Mouse (Mus musculus) kidney, adult 11 months (tissue): ENCODE data around the gene Cd7.
"Not testable (repeated sequence)": the region's sequence is repeated elsewhere in the genome, so short reads cannot be mapped to it uniquely, and the experiment has no call there.

Experiments used
- DNase-seq: peaks from one replicate; pipeline ENCODE4 v3.0.0; 2022

The Cd7 gene

DNA sequence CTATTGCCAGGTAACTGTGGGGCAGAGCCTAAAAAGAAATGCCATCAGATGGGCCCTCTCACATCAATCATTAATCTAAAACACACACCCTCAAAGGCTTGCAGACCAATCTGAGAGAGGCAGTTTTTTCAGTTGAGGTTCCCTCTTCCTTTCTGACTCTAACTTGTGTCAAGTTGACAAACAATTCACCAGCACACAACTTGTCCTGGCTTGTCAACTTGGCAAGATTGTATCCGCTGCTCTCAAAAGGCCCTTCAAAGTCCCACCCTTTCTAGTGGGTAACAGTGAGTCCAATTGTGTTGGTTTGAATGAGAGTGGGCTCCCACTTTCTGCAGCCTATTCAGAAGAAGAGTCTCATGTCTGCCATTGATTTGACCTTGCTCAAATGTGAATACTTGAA, 6.1 kb upstream of the Cd7 start:
- no peak for DNase-seq

DNA sequence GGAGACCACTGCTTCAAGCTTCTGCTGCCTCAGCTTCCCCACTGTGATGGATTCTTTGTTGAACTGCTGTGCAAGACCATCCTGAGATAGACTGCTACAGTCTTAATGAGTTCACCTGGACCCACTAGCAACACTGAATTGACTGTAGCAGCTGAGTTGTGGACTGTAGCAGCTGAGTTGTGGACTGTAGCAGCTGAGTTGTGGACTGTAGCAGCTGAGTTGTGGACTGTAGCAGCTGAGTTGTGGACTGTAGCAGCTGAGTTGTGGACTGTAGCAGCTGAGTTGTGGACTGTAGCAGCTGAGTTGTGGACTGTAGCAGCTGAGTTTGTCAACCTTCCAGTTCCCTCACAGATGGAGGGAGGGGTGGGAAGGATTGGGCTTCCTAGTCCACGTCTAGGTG, 3.8 kb upstream of the Cd7 start:
- not testable (repeated sequence) for DNase-seq

GRCm38 (mm10) chr11:121042480-121042879, 3.3 kb upstream of the Cd7 start:
- DNase-seq: no peak

GRCm38 (mm10) chr11:121041636-121042035, 2.4 kb upstream of the Cd7 start:
- no peak for DNase-seq

DNA sequence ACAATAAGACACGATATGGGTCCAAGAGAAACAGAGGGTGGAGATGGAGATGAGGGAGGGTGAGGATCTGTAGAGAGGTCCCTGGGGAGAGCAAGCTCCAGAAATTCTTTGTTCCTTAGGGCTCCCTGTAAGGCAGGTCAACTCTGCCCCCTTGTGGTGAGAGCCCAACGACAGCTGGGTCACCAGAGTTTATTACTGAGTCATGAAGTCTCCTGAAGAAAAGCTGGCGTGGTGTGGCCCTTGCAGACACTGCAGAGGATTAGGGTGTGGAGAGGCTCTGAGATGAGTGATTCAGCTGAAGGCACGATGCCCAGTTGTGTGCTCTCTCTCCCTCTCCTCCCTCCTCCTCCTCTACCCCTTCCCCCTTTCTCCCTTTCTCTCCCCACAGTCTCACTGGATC, 2.0 kb upstream of the Cd7 start:
- peak; percentile 67 for DNase-seq

DNA sequence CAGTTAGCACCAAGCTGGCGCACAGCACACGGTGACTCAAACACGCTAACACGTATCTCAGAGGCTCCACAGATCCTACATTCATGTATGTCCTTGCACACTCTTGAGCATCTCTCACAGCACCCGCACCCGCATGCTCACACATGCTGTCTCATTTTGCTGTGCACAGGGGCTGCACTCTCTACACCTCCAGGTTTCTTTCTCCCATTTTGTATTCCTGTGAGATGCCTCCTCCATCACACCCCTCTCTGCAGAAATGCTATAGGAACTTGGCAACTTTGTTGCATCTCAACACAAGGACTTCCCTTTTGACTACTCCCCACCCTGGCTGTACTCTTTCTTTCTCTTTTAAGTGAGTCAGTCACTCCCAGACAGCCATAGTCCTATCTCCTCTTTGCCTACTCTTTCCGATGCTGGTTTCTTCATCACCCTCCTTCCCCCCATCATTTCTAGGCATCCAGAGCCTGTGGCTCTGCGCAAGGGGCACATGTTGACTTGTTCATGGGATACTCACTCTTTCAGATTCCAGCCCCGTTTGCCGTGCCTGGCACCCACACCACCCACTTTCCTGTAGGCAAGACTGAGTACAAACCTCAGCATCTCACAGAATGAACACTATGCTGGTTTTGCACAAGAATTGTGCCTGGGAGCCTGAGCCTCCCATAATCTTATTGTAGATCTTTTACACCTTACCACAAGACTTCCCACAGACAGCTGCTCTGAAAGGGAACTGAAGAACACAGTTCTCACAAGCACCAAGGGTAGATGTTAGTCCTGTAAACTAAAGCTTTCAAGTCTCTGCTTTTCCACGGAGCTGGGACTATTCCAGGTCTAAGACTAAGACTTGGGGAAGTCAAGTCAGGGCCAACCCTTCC, 615 bp downstream of the Cd7 start:
- no peak for DNase-seq

DNA sequence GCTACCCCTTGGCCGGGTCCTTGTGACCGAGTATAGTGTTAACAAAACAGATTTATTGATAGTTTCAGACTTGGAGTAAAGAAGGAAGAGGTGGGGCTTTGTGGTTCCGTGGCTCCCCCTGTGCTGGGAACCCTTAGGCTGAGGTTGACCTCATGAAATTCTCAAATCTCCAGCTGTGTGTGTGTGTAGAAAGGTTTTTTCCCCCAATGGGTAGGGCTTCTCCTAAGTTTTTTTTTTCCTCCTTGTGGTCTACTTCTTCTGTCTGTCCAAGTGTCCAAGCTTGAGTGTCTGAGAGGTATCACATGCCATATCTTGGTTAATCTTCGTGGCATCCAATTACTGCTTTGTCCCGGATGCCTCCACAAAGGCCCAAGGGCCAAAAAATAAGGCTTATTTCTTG, 6.1 kb downstream of the Cd7 start:
- no peak for DNase-seq

- DNase-seq: no peak
Observed at GRCm38 (mm10) chr11:121027259-121027658, 12.0 kb downstream of the Cd7 start.

DNA sequence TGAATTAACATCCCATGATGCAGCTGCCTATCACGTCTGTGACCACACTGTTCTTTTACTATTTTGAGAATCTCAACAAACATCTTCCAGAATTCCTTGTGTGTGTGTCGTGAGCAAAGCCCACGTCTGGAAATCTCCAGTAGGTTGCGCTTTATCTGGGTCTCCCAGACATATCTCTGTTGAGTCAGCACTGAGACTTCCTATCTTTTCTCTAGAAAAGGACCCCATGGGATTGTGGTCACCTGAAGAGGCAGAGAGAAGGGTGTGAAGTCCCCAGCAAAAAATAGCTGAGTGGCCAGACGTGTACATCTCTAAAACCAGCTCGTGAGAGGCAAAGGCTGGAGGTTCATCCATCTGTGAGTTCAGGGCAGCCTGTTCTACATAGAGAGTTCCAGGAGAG, 15.1 kb downstream of the Cd7 start:
- DNase-seq: no peak

- no peak for DNase-seq
Observed at GRCm38 (mm10) chr11:121019501-121019900, 19.7 kb downstream of the Cd7 start.

- DNase-seq: peak; percentile 77
Observed at GRCm38 (mm10) chr11:121017703-121018102, 21.5 kb downstream of the Cd7 start.

GRCm38 (mm10) chr11:121015472-121015871, 23.7 kb downstream of the Cd7 start:
- no peak for DNase-seq

DNA sequence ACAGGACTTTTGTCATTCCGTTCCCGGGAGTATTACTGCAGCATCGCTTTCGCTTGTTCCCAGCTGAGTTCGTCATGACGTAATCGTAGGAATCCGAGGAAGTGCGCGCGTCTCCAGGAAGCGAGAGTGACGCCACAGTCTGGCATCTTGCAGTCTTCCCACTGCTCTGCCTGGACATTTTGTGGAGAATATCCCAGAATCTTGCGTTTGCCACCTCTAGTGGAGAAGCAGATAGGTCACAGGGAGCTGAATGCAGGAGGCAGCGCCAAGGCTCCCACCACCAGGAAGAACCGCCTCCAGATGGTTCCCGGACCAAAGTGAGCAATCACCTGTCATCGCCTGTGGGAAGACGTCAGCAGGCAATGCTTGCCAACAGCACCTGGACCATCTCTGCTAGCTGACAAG, 24.3 kb downstream of the Cd7 start:
- DNase-seq: no peak

DNA sequence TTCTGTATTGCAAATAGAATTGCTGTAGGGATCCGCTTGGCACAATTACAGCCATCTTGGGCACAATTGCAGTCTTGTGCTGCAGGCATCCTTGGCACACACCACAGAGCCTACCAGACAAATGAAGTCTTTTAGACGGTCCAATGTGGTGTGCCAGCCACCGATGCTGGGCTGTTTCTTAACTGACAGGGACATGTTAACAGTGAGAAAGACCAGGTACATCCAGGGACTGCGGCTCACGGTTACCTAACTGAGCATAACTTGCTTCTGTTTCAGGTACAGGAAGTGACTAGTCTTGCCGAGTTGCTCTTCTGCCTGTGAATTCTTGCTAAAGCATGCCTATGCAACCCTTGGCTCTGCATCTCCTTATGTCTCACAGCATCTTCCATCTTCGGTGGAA, 25.6 kb downstream of the Cd7 start:
- DNase-seq: no peak

- DNase-seq: no peak
Observed at GRCm38 (mm10) chr11:121010044-121010755, 29.0 kb downstream of the Cd7 start.

- no peak for DNase-seq
Observed at GRCm38 (mm10) chr11:121006184-121006583, 33.0 kb downstream of the Cd7 start.

GRCm38 (mm10) chr11:121004281-121004680, 34.9 kb downstream of the Cd7 start:
- no peak for DNase-seq

DNA sequence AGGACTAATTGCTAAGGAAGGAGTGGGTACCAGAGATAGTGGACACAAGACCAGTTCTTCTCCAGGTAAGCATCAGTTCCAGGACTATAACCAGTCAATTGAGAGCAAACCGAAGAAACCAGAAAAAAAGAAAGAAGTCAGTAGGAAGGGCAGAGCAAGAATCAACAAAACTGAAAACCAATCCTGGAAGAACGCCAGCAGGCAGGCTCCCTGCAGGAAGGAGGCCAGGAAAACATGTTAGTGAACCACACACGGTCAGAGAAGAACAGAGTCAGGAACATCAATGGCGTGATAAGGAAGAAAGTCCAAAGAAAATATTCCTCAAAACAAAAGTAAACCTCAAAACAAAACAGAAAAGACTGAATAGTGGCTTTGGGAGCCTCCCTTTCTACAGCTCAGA, 37.3 kb downstream of the Cd7 start:
- DNase-seq: no peak

GRCm38 (mm10) chr11:120994741-120995140, 44.5 kb downstream of the Cd7 start:
- DNase-seq: no peak

DNA sequence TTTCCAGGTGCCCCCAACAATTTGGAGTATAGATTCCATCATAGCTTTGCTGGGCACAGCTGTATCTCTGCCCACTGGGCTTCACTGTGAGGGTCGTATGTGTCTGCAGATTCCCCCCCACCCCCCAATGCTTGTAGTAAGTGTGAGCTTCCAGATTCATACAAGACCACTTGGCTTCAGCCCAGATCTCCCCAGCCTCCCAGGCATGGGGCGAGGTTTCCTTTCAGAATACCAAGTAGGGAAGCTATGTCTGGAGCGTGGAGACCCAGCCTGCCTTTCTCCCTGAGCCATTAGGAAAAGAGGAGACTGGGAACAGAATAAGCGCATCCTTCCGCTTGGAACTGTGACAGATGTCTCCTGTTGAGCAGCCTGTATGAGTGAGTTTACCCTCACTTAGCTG, 45.6 kb downstream of the Cd7 start:
- DNase-seq: no peak

GRCm38 (mm10) chr11:120993080-120993479, 46.1 kb downstream of the Cd7 start:
- no peak for DNase-seq

- no peak for DNase-seq
Observed at GRCm38 (mm10) chr11:120991791-120992190, 47.4 kb downstream of the Cd7 start.

- peak; percentile 96 for DNase-seq
Observed at GRCm38 (mm10) chr11:120990951-120991526, 48.2 kb downstream of the Cd7 start, which contains the start of gene Csnk1d. Gene Csnk1d, minus strand, starts transcription at chr11:120991330.
